Mouse (Mus musculus): Measurements from ENCODE around the gene Fkbpl.

The Fkbpl gene

DNA sequence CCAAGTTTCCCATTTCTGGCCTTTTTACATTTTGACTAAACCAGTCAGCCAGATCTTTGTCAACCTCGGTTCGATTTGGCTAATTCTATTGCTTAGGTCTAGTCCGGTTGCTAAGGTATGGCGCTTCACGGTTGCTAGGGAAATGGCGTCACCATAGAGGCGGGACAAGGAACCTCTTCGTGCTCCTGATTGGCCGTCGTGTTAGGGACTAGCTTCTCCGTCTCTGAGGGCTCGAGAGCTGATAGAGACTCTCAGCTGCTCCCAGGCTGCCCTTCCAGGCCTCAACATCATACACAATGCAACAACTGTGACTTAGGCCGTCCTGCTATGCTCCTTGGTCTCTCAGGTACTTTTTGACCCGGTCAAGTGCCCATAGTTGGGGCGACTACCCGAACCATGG is at the start of gene Fkbpl:
TSS of gene Fkbpl (plus strand) at position 157 of the 400 bp plus-strand sequence.
- peak; percentile 97 for DNase-seq

DNA sequence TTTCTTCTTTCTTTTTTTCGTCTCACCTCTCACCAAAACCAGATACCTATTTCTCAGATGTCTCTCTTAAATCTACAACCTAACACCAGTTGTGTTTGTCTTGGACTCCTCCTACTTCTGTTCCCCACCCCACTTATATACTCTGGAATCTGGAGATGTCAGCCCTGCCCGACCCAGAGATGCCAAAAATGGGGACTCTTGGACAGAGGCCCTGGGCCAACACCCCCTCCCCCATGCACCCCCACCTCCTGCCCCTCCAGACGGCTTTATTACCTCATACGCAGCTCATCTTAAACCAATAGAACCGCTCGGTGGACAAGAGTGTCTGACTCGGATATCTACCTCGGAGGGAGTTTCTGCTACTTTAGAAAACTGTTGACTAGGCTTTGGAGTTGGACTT is 48.5 kb upstream of the Fkbpl start:
- DNase-seq: no peak

DNA sequence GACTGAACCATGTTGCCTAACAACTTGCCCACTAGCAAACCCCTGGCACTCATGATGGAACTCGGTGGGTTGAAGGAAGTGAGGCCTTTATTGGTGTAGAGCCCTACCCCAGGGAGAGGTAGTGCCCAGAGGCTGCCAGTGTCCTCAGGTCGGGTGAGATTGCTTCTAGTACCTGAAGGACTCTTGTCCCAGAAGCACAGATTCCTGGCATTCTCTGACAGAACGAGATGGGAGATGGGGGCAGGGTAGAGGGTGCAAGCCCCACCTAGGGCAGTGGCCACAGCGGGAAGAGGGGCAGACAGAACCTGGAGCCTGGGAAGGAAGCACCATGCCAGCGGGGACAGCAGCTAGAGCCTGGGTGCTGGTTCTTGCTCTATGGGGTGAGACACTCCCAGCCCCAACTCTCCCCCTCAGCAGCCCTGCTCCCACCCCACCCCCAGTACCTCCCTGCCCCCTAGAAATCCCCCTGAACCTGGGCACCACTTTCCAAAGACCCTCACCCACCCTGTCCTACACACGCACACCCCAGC is 46.9 kb upstream of the Fkbpl start, which contains the start of gene Ager:
TSS of gene Ager (plus strand) at position 297 of the 530 bp plus-strand sequence.
- DNase-seq: no peak

DNA sequence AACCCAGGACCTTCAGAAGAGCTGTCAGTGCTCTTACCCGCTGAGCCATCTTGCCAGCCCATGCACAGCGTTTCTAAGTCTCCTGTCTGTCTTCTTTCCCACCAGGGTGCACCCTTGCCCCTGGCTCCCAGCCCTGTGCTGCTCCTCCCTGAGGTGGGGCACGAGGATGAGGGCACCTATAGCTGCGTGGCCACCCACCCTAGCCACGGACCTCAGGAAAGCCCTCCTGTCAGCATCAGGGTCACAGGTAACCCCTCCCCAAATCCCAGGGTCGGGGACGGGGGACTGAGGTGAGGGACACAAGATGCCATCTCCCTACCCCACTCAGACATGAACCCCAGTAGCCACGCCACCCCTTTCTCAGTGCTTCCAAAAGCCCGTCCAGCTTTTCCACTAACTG is 44.7 kb upstream of the Fkbpl start:
- DNase-seq: peak; percentile 8

DNA sequence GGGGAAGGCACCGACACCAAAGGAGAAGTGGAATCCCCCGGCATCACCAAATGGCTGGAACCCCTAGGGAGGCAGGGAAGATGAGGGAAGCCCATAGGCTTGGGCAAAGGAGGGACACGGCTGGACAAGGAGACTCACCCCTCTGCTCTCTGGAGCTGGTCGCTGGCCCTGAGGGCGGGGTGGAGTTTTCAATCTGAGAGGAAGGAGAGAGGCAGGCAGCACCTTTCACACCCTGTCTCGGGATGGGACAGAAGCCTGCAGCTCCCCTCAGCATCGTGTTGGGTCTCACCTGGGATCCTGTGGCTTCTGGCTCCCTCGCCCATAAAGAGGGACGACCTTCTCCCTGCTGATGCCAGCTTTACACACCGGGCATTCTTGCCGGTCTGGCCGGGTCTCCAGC is 42.8 kb upstream of the Fkbpl start:
- peak; percentile 20 for DNase-seq

DNA sequence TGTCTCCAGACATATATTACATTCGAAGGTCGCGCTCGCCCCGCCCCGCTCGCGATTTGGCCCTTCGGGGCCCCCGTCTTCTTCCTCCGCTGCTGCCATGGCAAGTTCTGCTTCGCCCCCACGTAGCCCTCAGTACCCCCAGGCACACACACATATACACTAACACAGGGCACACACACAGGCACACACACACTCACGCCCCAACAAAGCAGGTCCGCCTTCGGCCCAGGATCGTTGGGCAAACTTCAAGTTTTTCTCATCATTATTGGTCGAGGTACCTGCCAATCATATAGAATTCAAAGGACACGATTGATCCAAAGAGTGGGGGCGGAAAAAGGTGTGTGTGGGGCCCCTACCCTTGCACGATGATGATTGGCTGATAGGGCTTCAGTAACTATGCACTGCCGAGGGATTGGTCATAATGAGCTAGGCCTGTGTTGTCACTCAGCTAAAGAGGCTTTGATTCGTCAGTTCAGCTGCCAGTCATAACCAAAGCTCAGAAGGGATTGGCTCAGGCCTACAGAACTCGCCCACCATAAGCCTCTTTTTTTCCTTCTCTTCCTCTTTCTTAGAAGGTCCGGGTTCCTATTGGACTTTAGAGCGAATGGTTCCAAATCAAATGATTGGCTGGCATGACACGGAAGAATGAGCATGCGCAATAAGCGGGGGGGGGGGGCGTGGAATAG is 41.0 kb upstream of the Fkbpl start, which contains the start of gene Rnf5:
TSS of gene Rnf5 (minus strand) at position 316 of the 686 bp plus-strand sequence.
- DNase-seq: peak; percentile 100

DNA sequence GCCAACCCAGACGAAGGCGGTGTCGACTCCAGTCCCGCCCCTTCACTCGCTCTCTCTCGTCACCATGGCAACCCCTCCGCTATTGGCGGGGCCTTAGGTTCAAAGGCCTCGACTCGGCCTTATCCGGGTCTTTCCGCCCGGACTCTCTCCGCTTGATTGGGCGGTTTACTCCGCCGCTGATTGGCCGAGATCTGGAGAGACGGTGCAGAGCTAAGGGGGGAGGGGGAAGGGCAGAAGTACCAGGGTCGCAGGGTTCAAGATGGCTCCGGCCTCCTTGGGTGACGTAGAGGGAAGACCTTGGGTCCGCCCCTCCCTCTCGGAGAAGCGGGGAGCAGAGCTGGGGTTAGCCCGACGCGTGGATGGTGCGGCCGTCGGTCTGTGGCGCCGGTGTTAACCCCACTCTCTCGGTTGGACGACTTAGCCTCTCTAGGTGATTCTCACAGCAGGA is 40.5 kb upstream of the Fkbpl start, which contains the start of gene Agpat1:
TSS of gene Agpat1 (plus strand) at position 202 of the 448 bp plus-strand sequence.
- DNase-seq: peak; percentile 100

DNA sequence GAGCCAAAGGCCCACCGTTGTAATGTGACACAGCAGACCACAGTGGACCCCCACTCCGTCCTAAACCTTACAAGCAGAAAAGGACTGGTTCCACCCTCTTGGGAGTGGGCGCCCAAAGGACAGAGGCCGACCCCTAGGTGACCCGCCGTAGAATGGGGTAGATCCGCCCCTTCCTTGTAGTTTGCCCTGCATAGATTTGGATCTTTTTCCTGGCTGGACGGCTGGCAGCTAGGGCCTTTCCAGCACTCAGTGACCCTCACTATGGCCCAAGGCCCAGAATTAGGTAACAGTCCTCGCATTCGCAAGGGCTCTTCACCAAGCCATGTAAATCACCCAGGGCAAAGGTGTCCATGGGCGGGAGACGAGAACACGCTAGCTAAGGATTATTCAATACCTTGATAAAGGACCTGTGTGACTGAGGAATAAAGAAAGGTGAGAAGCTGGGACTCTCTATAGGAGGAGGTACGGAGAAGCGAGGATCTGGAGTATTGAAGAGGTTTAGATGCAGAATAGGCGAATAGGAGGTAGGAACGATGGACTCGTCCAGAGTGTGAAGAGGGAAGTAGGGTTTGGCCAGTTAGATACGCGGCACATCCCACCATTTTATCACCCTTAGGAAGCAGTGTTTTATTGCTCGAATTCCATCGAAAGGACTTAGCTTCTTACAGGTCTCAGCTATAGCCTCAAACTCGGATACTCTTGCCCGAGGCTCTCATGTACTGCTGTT is 39.9 kb upstream of the Fkbpl start:
- DNase-seq: peak; percentile 91

DNA sequence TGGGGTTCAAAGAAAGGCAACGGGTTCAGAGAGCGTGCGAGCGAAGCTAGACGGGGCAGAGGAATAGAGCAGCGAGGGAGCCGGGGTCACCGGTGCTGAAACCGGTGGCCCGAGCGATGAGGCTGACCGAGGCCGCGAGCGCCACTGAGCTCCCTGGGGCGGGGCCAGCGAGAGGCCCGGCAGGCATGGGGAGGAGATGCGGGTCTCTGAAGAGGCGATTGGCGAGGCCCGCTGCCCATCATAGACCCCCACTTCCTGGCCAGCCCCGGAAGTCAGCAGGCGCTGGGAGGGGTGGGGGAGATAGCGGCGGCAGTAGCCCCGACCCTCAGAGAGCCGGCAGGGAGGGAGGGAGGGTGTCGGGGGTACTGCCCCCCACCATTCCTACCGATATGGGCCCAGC is 39.0 kb upstream of the Fkbpl start:
- peak; percentile 96 for DNase-seq

DNA sequence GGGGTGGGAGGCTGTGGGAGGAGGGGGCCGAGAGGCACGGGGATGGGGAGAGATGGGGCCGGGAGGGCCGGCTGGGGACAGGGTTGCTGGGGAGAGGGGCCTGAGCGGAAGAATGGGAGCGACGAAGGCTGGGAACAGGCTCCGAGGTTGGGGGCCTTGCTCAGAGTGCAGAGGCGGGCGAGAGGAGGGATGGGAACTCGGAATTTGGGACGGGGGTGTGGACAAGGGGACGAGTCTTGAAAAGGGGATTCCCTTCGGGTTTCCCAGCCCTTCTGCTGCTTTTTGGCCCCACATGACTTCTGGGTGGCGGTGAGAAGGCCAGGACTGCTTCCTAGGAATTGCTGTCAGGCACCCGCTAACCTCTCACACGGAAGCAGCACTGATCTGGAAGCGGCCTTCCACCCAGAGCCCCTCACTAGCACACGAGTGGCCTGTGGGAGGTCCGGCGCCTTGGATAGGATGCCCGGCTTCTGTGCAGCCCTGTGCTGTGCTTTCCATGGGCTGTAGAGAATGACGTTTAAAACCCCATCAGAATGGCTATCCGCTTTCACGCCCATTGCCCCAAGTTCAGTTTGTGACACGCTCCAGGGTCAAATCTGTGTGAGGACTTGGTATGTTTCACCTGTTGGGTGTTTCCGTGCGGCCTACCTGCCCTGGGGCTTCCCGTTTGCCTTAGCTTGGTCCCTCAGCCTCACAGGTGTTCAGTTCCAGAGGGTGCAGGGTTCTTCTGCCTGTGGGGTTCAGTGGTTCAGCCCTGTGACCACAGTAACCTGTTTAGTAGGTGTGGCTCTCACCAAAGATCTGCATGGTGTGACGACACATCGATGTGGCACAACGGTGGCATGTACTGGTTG is 38.2 kb upstream of the Fkbpl start:
- DNase-seq: no peak

DNA sequence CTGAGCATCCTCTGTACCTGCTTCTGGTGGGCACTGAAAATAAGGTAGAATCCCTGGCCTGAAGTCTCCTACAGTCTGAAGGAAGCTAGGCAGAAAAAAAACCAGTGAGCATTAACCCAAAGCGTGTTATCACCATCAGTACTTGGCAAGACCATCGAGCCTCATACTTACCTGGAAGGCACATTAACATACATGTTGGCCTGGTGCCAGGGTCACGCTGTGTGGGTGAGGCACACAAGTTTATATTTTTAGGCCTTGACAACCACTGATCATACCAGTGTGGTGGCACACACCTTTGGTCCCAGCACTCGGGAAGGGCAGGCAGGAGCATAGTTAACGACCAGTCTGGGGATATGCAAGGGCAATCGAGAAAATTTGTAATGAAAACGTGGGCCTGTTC is 36.6 kb upstream of the Fkbpl start:
- DNase-seq: no peak

DNA sequence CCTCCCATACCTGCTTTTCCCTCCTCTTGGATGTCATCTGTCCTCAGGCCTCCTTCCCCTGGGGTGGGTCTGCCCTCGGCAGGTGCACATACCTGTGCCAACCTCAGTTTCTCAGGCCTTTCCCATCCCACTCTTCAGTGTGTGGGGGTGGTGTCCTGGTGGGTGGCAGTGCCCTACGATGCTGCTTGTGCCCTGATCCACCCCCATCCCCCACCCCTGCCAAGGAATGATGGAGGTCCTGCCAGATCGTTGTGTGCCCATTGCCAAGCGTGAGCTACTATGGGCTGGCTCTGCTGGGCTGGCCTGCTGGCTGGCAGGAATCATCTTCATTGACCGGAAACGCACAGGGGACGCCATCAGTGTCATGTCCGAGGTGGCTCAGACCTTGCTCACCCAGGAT is 33.5 kb upstream of the Fkbpl start:
- no peak for DNase-seq

DNA sequence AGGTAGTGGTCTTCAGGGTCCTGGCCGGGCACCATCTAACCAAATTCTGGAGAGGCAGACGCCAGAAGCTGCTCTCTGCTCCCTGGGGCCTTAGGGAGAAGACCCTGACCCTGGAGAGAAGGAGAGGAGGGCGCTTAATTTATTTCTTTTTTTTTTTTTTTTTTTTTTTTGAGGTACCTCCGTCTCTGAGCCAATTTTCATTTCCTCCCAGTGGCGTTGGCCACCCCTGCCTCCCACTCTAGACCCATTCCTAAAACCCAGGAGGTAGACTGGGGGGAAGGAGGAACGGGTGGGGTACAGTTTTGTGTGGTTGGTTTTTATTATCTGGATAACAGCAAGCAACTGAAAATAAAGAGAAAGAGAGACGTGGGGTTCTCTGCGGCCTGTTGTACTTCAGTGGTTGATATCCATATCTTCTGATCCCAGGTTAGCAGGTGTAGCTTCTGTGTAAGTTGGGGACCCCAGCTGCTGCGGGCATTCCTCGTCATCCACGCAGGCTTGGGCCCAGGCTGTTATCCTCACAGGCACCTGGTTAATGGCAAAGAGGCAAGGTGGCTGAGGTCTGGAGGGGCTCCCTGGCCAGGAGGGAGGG is 31.4 kb upstream of the Fkbpl start:
- no peak for DNase-seq

DNA sequence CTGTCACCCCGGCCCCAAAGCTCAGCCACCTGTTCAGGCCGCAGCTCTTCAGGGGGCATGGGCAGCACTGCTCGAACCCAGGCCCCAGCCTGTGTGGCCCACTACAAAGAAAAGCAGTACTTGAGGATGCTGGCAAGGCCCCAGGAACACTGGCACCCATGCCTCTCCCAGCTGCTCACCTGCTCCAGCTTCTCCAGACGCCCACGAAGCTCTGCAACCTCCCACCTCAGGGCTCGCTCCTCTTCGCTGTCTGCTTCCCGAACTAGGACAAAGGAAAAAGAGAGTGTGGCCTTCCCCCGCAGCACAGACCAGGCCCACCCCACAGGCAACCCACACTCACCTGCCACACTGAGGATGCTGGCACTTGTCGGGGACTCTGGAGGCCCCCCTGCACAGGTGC is 30.7 kb upstream of the Fkbpl start:
- no peak for DNase-seq

DNA sequence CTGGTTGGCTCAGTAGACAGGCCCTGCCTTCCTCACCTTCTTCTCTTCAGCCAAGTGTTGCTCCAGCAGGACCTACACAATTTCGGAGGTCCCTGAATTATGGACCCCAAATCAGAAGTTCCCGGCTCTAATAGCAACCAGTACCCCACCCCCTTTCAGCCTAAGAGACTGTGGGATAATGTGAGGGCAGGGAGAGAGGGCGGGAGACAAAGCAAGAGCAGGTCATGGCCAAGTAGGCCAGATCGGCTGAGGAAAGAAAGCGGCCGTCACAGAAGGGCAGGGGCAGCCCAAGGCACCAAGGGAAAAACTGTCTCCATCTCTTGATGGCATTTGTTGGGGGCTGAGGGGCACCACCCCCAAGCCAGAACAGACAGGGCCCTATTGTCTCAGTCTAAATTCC is 28.7 kb upstream of the Fkbpl start, which contains the start of gene Egfl8:
TSS of gene Egfl8 (minus strand) at position 101 of the 400 bp plus-strand sequence.
- no peak for DNase-seq

DNA sequence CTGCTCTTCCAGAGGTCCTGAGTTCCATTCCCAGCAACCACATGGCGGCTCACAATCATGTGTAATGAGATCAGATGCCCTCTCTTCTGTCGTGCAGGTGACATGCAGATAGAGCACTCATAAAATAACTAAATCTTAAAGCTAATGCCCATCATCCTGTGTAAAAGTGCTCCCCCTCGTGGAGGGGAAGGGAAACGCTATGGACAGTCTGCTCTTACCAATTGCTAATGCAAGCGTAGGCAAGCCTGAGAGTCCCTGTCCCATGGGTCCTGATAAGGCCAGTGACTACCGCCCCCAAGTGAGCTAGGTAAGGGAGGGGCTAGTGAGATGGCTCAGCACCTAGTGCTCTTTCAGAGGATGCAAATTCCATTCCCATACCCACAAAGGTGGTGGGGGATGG is 25.6 kb upstream of the Fkbpl start:
- peak; percentile 68 for DNase-seq

DNA sequence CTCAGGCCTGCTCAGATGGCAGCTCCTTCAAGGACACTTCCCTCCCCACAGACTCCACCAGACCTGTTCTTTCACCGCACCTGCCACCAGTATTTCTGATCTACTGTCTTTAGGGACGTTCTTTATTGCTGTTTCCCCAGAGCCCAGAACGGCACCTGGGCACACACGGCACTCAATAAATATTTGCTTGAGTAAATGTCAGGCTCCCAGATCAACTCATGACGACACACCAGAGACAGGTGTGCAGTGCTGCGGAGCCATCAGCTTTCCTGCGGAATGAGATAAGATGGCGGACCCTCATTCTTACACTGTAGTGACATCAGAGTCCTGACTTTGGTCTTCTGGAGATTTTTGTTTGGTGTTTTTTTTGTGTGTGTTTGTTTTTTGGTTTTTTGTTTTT is 23.6 kb upstream of the Fkbpl start:
- DNase-seq: no peak

DNA sequence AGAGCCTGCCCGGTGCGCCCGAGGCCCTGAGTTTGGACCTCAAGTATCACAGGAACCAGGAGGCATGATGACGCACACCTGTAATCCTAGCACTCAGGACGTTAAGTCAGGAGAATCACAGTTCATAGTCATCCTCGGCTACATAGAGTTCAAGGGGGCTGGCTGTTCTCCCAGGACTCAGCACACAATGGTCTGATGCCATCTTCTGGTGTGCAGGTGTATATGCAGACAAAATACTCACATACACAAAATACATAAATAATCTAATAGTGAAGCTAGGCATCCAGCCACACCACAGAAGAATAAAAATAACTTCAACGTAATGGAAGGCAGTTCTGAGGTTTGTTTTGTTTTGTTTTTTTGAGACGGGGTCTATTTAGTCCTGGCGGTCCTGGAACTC is 21.4 kb upstream of the Fkbpl start:
- DNase-seq: no peak

DNA sequence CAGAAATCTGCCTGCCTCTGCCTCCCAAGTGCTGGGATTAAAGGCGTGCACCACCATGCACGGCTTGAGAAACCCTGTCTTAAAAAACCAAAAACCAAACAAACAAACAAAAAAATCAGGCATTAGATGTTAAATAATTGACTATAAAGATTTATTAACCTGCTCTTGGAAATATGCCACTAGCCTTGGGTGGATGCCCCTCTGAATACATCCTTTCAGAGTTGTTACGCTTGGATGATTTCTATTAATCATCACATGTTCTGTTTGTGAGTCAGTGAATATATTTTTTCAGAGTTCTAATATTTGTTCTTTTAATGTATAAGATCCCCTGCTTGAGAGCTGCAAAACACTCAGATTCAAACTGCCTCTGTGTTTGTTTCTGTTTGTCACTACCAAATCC is 19.6 kb upstream of the Fkbpl start:
- no peak for DNase-seq

DNA sequence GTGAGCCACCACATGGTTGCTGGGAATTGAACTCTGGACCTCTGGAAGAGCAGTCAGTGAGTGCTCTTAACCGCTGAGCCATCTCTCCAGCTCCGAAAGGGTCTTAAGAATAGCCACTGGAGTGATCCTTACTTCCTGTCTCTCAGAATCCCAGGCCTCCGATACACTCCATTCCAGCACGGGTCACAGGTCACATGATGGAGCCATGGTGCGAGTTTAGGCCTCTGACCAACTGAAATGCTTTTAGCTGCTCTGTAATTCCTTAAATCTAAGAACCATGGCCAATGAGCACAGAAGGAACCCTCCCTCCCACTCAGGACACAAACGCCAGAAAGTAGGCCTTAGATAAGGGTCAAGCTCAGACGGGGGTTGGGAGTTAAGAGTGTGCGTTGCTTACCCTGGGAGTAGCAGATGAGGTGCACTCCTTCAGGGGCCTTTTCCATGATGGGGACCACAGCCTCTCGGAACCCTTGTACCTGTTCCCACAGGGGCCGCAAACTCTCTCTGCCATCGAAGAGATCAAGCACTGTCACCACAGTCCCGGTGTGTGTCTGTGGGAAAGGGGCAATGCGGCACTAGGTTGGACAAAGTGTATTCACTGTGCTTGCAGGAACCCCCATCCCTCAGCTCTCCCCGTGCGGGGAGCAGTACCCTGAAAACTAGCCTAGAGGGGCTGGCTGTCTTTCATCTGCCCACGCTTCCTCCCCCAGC is 18.3 kb upstream of the Fkbpl start:
- peak; percentile 44 for DNase-seq

DNA sequence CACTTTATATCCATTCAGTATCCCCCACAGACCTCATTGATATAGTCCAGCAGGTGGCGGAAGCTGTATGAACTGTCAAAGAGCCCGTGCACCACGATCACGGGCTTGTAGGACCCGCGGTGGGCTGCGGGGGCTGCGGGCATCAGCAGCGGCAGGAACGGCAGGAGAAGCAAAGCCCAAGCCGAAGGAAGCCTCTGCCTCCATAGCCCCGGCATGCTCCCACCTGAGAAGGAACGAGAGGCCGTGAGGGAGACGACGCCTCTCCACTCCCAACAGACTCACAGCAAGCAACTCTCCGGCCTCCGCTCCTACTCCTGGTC is 17.8 kb upstream of the Fkbpl start:
- peak; percentile 39 for DNase-seq

Data from kidney, adult 11 months (tissue).